Mouse (Mus musculus): ENCODE data around the gene Ankrd36.

- no peak for TF ChIP-seq CTCF (IDR thresholded peaks at IDR 0.05; ENCODE audit: insufficient read depth, low read length)
- no peak for TF ChIP-seq POLR2A (IDR thresholded peaks at IDR 0.05; ENCODE audit: borderline replicate concordance, extremely low read depth, low read depth, low read length)
Measured at GRCm38 (mm10) chr11:5569474-5569873, at the start of gene Ankrd36.
